Mouse (Mus musculus) cerebellum, adult 11-12 months (tissue): Measurements from ENCODE around the gene Adgrl2.

Source experiments
- DNase-seq: peaks from one replicate; pipeline ENCODE4 v3.0.0; 2022

Gene Adgrl2

DNA sequence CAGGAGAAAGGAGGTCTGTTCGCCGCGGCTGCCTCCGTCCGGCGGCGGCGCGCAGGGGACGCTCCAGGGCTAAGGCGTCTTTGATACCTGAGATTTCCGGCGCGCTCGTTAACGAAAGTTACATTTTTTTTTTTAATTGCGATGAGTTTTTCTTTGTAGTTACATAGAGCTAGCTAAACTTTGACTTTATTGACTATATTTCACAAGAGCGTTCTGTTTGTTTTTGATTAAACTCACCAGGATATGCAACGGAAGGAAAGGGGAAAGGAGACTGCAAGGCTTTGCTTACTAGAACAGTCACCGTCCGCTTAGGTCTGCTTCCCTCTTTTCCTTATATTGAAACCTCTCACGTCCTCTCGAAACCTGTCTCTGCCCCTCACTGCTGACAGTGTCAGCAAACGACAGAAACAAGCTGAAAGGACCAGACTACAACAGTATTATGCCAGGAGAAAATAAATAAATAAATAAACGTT lies at the start of gene Adgrl2:
Gene Adgrl2, minus strand, starts transcription at position 25 of the 473 bp plus-strand sequence.
- DNase-seq: no peak

DNA sequence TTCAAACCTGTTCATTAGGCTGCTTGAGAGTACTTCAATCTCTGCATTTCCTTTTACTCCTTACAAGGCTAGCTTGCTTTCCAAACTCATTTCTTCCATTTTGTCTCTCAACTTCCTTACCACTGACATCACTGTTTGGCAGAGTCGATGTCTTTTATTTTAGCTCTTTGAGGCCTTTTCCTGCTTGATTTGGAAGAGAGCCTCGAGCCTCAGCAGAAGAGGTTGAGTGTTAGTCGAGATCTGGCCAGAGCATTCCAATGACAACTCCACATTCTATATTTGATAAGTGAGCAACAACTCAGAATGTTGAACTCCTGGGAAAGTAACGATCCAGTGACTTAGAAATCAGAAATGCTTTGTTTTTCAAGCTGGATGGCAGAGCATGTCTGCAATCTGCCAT lies 48.4 kb upstream of the Adgrl2 start:
- no peak for DNase-seq

DNA sequence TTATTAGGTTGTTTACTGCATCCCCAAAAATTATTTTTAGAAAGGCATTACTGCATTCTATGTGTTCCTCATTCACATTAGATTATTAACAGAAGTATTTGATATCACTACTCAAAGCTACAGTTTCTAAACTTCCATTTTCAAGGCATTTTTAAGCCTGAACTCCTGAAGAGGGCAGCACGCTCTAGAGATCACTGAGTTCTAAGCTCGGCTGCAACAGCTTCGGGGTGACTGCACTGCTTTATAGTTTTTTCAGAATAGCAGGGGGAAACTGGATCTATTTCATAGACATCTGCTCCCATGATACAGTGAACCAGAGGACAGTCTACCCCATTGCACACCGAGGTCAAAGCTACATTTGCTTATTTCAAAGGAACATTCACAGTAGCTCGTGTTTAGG lies 29.6 kb upstream of the Adgrl2 start:
- no peak for DNase-seq

DNA sequence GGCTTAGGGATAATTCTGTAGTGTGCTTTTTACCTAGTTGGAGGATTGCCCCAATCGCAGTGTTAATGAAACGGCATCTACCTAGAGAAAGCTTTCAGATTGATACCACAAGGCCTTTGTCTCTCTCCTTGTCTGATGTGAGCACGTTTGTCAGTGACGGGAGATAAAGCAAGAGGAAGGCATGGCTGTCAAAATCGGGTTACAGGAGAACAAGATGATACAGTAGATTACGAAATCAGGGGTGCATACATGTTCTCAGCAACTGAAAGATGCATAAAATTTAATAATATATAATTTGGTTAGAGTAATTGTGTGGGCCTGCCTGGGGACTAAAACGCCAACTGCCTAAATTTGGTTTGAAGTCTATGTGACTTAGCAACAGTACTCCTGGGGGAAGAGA lies 19.0 kb upstream of the Adgrl2 start:
- no peak for DNase-seq

DNA sequence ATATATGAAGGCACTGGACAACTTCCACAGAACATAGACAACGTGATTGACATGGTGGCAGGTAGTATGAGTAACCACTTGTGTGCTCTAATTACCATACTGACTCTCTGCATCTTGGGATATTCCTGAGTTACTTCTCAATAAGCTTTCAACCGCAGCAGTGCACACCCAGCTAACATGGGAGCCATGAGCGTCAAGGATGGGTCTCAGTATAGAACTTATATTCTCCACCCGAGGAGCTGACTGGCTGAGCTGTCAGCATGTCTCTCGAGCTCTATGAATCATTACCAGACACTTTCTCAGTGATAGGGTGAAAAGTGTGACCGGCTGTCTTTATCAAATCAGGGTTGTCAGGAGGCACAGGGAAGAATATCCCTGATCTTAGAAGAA lies 18.3 kb upstream of the Adgrl2 start:
- DNase-seq: no peak

DNA sequence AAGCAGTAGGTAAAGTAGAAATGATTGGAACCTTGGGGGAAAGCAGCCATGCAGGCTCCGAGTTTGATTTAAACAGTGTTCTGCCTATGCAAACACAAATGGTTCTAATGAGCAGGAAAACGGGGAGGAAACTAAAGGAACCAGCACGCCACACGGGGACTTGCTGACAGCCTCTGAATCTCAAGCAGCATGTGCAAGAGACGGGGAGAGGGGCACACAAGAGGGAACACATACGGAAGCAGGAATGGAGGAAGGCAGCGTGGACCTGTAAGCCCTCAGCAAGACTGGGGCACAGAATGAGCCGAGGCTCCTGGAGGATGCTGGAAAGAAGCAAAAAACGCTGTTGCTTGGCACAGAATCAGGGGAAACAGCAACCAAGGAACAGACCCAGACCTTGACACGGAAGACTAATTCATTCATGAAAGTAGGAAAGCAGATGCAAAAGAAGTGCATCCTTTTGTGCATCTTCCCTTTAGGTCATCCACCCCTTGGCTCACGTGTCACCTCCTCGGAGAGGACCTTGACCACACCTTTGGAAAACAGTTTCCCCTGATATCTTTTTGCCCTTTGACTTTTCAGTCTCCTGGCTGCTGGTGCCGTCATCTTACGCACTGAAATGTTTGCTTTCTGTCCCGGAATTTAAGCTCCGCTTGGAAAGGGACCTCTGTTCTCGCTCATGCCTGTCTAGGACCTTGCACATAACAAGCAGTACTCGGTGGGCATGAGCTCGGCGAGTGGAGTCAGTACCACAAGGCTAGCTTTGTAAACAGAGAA lies 17.7 kb upstream of the Adgrl2 start:
- no peak for DNase-seq

DNA sequence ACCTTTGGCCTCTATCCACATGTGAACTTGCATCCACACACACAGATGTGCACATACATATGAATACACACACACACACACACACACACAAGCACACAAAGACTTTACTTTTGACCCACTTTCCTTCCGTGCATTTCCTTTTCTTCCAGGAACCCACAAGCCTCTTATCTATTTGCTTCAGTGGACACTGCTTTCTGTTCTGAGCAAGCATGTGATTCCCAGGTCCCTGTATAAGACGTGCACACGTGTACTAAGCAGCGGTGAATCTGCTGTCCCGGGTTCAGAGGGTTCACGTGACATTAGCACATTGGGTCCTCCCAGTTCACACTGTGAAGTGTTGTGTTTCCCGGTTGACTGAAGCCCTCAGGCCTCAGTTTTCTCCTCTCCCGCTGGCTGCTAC lies 11.0 kb upstream of the Adgrl2 start:
- no peak for DNase-seq

DNA sequence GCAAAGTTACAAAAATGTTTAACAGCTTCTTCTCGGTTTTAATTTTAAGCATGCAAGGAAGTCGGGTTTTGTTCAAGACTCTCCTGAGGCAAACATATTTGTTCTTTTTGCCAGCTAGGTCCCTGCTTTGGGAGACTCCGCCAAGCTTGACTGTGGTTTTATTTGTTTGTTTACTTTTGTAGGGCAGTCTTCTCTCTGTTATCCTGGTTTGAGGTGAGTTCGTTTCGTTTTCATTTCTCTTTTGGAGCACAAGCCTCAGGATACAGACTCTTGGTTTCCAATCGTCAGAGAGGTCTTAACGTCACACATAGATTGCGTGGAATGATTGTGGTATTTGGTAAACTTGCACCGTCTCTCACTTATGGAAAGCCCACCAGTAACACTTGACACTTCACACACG lies 8.3 kb upstream of the Adgrl2 start:
- DNase-seq: no peak

DNA sequence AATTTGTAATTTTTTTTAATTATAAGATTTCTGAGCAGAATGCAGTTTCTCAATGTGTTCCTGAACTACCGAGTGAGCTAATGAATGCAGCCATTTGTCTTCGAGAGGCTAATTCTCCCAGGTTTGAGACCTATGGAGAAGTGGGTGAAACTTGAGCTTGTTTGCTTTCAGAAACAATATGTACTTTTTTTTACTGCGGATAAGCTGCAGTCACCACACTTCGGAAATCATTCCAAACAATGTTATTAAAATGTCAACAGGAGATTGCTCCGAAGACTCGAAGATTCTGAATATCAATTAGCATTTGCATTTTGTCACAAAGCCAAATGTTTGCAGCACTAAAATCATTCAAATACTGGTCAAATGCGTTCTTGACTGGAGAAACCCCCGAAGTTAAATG lies 701 bp upstream of the Adgrl2 start:
- no peak for DNase-seq

DNA sequence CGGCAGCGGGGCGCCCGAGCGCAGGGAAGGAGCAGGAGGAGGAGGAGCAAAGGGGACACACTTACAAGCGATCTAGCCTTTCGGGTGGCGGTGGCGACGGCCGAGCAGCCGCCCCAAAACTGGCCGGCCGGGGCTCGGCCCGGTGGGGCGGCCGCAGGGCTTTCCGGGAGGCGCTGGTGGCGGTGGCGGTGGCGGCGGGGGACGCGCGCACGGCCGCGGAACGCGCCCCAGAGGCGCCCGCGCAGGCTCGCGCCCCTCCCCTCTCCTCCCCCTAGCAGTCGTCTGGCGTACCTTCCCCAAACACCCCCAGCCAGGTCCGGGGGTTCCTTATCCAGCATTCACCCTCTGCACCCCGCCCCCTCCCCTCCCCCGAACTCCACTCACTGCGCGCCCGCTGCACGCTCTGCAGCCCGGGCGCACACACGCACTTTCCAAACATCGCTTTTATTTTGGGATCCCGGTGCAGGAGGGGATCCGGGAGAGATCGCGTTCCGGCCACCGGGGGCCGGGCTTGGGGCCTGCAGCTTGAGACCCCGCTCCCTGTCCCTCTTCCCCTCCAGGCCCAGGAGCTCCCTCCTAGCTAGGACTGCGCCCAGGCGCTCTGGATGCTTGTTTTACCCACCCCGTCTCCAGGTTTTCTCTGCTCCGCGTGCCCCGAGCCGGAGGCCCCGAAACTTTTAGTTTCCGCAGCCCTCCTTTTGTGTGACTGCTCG lies 381 bp downstream of the Adgrl2 start:
- peak; percentile 12 for DNase-seq

DNA sequence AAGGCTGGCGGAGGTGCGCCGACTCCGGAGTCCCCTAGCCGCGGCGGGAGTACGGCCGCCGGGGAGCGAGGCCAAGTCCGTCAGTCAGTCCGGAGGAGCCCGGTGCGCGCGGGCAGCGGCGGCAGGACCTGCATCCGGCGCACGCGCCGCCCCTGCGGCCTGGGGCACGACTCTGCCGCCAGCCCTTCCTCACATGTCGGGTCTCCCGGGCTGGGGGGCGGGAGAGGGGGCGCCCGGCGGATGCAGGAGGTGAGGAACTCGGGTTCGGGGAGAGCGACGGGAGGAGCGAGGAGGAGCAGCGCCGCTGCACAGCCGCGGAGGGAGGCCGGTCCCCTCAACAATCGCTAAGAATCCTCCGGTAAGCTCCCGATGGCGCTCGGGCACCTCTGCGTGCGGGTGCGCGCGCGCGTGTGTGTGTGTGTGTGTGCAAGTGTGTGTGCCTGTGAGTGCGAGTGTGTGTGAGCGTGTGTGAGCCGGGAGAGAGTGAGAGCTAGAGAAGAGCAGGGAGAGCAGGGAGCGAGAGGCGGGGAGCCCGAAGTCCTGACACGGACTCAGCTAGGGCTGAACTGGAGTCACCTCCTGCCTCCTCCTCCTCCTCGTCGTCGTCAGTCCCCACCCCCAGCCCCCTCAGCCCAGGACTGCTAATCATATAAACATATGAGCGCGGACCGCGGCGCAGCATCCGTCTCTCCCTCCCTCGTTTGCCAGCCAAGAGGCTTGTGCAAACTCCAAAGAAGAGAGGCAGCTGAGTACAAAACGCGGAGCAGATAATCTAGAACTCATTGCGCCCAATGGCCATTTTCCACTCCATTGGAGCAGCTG lies 1.1 kb downstream of the Adgrl2 start:
- DNase-seq: peak; percentile 36

DNA sequence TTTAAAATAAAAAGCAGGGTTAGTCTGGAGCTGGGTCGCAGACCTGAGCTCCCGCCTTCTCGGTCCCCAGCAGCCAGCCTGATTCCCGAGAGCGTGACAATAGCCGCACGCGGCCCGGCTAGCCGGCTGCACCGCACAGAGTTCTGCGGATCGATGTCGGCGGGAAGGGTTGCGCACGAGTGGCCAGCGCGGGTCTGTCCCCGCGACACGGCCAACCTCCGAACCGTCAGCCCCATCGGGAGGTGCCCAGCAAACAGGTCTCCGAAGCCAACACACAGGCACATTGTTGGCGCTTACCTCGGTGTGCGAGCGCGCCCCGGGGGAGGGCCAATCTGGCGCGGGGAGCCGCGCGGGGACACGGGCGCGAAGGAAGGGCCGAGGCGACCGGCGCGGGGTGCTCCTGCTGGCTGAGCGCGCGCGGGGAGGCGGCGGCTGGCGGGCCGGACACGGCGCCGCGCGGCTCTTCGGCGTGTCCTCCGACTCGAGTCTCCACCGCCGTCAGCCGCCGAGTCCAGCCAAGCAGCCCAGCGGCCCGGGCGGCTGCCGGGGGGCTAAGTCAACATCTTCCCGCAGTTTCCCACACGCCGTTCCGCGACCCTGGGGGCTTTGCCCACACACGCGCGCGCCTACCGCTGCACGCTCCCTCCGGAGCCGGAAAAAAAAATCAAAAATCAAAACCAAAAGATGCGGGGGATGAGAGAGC lies 1.9 kb downstream of the Adgrl2 start:
- peak; percentile 6 for DNase-seq

DNA sequence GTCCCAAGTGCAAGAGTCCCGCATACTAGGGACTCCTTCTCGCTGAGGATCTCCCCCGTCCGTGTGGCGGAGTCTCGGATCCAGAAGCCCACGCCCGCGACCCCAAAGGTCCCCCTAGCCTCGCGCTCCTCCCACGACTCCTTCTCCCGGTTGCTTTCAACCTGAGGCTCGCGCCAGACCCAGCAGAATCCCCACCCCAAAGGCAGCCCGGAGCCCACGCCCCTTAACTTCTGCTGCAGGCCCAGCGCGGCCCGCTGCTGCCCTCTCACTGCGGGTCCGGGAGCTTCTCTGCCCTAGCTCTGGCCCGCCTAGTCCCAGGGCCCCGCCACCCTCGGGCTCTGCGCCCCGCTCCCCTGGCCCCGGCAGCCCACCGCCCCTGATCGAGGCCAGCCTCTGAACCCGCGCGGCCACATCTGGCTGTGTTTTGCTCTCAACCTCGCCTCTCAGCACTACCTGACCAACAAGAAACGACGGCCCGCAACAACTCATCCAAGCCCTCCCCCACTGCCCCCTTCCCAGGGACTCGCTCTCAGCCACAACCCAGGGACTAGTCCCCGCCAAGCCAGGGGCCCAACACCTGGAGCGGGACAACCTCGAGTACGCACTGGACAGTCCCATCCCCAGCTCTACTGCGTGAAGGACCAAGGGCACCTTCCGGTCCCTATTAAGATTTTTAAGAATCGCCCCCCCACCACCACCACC lies 2.6 kb downstream of the Adgrl2 start:
- peak; percentile 6 for DNase-seq

DNA sequence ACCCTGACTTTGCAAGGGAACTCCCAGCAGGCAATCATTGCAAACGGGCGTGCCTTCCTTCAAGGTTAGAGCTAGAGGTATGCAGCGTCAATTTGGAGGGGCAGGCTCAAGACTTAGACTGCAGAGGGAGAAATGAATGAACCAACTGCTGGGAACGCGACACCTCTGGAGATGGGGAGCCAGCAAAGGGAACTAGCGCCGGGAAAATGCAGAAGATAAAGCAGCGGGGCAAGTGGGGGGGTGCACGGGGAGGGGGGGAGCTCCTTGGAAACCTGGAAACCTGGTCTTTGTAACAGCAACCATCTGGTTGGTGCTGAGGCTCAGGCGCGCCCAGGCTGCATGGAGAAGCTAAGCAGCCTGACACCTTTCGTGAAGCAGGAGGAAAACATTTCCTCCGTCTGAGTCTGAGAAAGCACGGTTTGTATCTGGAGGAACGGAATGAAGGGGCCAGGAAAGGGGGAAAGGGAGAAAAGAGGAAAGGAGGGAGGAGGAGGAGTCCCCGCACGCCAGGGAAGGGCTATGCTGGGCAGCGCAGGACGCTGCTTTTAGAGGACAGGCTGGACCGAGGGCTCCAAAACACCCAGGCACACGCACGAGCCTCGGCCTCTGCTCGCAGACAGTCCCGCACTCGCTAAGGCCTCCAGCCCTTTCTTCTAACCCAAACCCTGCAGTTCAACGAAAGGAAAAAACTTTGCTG lies 3.3 kb downstream of the Adgrl2 start:
- DNase-seq: no peak

DNA sequence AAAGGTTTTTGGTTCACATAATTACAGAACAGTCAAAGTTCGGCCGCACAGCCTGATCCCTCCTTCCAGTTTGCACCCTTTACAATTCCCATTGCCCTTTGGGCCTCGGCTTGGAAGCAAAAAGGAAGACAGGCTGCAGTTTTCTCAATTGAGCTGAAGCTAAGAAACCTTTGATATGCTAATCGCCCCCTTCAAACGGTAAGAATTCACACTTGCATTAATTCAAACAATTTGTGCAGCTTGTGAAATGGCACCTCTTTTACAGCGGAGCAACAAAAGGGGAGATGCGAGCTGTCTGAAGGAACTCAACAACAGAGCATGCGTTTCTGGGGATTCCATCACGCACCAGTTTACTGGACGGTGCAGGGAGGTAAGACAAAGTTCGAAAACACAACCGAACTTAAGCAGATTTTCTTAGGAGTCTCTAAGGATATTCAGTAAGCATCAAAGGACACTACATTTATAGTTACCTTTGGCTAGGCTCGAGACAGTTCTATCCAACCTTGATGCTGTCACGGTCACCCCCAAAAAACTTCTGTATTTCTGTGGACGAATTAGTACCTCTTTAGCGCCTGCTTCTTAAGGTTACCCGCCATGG lies 4.0 kb downstream of the Adgrl2 start:
- DNase-seq: no peak

DNA sequence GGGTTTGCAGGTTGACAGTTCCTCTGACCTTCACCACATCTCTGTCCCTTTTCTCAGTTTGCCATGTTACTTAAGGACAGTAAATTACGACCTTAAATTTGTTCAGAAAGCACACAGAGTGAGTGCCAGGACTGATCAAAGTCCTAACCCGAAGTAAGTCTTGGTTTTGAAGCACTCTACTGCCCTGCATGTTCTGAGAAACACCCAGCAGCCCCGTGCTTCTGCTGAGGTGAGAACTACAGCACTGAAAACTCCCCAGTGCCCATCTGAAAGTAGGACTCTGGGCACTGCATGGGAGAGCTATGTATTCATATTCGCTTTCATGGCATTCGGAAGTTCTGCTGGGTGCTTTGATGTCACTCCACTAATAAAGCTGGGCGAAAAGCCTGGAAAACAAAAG lies 6.0 kb downstream of the Adgrl2 start:
- DNase-seq: no peak

DNA sequence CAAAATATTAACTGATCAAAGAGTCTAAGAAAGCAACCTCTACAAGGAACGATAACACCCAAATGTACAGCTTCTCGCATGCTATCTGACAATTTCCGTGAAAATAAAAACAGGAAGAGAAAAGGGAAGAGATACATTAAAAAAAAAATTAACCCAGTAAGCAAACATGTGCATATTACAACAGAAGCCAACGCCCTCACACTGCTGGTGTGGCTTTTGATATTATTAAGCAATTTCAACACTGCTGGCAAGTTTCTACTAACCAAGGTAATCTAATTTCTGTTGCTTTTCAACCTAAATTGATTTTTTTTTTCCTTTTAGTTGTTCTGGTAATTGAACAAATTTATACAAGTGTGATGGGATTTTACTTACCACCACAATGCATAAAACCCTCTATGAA lies 8.0 kb downstream of the Adgrl2 start:
- DNase-seq: no peak

DNA sequence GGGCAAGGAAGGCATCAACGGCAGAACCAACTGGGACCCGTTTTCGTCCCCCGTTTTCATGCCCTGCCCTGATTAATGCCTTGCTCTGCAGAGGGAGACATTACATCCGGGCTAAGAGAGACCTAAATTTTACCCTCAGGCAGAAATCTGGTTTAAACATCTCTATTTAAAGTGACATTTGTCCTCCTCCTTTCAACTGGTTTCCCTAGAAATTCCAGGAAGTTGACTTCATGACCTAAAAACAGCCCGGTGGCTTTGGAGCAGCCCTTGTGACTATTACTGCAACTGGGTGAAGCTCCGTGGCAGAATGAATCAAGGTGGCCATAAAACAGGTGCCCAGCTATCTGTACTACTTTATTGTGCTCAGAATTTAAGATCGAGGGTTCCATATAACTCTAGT lies 8.6 kb downstream of the Adgrl2 start:
- DNase-seq: no peak

DNA sequence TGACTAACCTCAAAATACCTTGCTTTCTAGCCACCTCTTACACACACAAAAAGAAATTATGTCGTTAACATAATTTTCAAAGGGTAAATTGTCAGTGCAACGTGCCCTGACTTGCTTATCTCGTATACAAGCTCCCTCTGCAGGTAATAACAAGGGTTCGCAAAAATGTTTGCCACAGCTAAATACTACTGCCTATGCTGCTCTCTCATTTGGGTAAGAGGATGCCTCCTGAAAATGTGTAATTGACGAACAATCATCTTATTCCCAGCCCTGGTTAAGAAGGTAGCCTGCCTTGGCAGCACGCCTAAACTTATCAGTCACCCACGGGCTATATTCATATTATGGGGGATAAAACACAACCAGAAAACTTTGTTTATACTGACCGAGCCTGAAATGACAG lies 11.8 kb downstream of the Adgrl2 start:
- DNase-seq: no peak

DNA sequence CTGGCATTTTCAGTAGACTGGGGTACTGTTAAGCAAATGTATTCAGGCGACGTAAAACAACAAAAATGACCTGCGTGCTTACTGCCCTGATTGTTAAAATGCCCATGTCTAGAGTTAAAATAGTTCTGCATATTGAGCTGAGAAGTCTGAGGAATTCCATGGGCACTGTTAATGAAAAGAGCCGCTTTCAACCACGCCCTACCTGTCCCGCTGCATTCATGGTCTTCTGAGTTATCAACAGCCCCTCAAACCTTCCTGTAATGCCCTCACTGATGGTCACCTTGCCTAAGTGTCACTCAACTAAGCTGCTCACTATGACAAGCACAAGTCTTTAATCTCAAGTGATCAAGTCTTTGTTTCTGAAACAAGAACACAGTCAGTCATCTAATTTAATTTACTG lies 12.5 kb downstream of the Adgrl2 start:
- DNase-seq: no peak

DNA sequence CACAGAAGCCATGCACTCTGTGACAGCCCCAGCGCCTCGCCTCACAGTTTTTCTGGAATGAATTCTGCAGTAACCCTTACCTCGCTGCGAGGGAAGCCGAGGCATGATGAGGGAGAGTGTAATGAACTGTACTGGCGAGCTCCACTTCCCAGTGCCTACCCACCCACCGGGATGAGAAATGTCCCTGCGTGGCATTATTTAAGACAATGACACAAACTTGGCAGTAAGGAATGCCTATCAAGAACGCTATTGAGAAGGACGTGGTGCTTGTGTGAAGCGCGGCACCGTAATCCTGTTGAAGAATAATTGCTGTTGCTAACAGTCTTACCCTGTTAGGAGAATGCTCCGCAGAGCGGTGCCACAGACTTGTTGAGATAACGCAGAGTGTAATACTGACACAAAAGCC lies 13.2 kb downstream of the Adgrl2 start:
- no peak for DNase-seq
